Comparison of ENCODE assay signal across 8 mouse cellular contexts in the genomic region with DNA sequence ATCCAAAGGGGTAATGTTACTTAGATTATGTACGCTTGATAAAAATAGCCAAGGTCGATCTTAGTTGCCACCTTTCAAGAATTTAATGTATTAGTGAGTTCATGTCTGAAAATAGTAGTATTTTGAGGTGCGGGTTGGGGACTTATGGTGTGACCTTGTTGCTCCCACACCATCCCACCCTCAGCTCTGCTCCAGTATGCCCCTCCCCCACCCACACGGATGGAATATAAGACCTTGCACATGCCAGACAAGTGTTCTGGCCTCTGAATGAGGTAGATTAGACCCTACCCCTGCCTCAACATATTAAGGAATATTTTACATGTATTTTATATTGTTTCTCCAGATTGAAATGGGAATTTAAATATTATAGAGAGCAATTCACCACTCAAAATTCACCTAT. TPM values are rescaled to one million over a fixed set of nuclear protein-coding genes. Genes with fewer than 3 reads are reported as not detected.
DNase-seq lines count a peak whose midpoint lies in the region; ATAC-seq lines count a peak whose summit lies in the region.

No protein-coding gene starts in this region.

- H3K27ac ChIP-seq in embryonic facial prominence, embryonic 12.5 days: no peak overlapping the region
- H3K27ac ChIP-seq in hindbrain, embryonic 16.5 days (ENCODE audit: low read depth, low read length): no peak overlapping the region
- no peak overlapping the region for H3K27ac ChIP-seq in midbrain, embryonic 16.5 days (ENCODE audit: low read length)

- peaks cover 10% of the 10 kb centered on the region for H3K36me3 ChIP-seq in embryonic facial prominence, embryonic 12.5 days
- no peaks in the 10 kb centered on the region; the same call in 1 of the 2 replicates for H3K36me3 ChIP-seq in hindbrain, embryonic 16.5 days (ENCODE audit: control insufficient read depth, insufficient read depth, low read length)
- H3K36me3 ChIP-seq in midbrain, embryonic 16.5 days (ENCODE audit: control insufficient read depth, insufficient read depth, low read length): 0 out of 2 replicates have a peak, but pooled peaks cover 2% of the 10 kb centered on the region

- H3K9me3 ChIP-seq in embryonic facial prominence, embryonic 12.5 days: no peaks in the 10 kb centered on the region
- H3K9me3 ChIP-seq in hindbrain, embryonic 16.5 days (ENCODE audit: control insufficient read depth, low read length): no peaks in the 10 kb centered on the region
- no peaks in the 10 kb centered on the region for H3K9me3 ChIP-seq in midbrain, embryonic 16.5 days (replicated peaks; ENCODE audit: control insufficient read depth, low read length, poor library complexity, severe bottlenecking)

- H3K9ac ChIP-seq in embryonic facial prominence, embryonic 12.5 days: no peak overlapping the region
- H3K9ac ChIP-seq in hindbrain, embryonic 16.5 days (ENCODE audit: low read depth, low read length): no peak overlapping the region
- 0 out of 2 replicates have a peak overlapping the region, but pooled peaks have one; percentile 11 for H3K9ac ChIP-seq in midbrain, embryonic 16.5 days (ENCODE audit: low read depth, low read length)

- DNase-seq in kidney, postnatal 10 days: peak; percentile 27
- no peak for DNase-seq in kidney, adult 11 months
- DNase-seq in layer of hippocampus, adult 11-12 months (ENCODE audit: low spot score): no peak
- DNase-seq in left cerebral cortex, postnatal 14 days (ENCODE audit: low spot score in 2 of 2): no peak
- DNase-seq in urinary bladder, postnatal 14 days (ENCODE audit: low spot score): no peak

- peak overlapping the region; percentile 31 for H3K4me3 ChIP-seq in embryonic facial prominence, embryonic 12.5 days
- peak overlapping the region; percentile 100 for H3K4me3 ChIP-seq in hindbrain, embryonic 16.5 days (ENCODE audit: low read length)
- peak overlapping the region; percentile 25 for H3K4me3 ChIP-seq in midbrain, embryonic 16.5 days (ENCODE audit: low read depth, low read length)

- WGBS in embryonic facial prominence, embryonic 12.5 days: 48% methylated on average over 4 of the region's 4 CpGs
- 56% methylated on average over 4 of the region's 4 CpGs for WGBS in hindbrain, embryonic 16.5 days
- 56% methylated on average over 4 of the region's 4 CpGs for WGBS in midbrain, embryonic 16.5 days

- no peaks in the 10 kb centered on the region for H3K27me3 ChIP-seq in embryonic facial prominence, embryonic 12.5 days
- H3K27me3 ChIP-seq in hindbrain, embryonic 16.5 days (replicated peaks; ENCODE audit: control insufficient read depth, insufficient read depth, low read length): no peaks in the 10 kb centered on the region
- no peaks in the 10 kb centered on the region for H3K27me3 ChIP-seq in midbrain, embryonic 16.5 days (ENCODE audit: control insufficient read depth, insufficient read depth, low read depth, low read length)

- no peak for ATAC-seq in embryonic facial prominence, embryonic 12.5 days (ENCODE audit: insufficient number of reproducible peaks, insufficient read depth, low FRiP score, low TSS enrichment)
- ATAC-seq in hindbrain, embryonic 16.5 days: no peak
- ATAC-seq in midbrain, embryonic 16.5 days: no peak

- H3K4me1 ChIP-seq in embryonic facial prominence, embryonic 12.5 days: peaks cover 11% of the 10 kb centered on the region; the same call in 1 of the 2 replicates
- peaks cover 17% of the 10 kb centered on the region for H3K4me1 ChIP-seq in hindbrain, embryonic 16.5 days (ENCODE audit: control insufficient read depth, insufficient read depth, low read depth, low read length)
- H3K4me1 ChIP-seq in midbrain, embryonic 16.5 days (ENCODE audit: control insufficient read depth, insufficient read depth, low read length): peaks cover 17% of the 10 kb centered on the region

- peak overlapping the region; percentile 66 for H3K4me2 ChIP-seq in embryonic facial prominence, embryonic 12.5 days (replicated peaks)
- peak overlapping the region; percentile 88 for H3K4me2 ChIP-seq in hindbrain, embryonic 16.5 days (ENCODE audit: low read length)
- peak overlapping the region; percentile 77 for H3K4me2 ChIP-seq in midbrain, embryonic 16.5 days (ENCODE audit: low read length)

- intact Hi-C loops in left cerebral cortex, postnatal 14 days (cut with DNase I): no loop called here

RNA-seq across cellular contexts. Expression of a gene that starts 2.0 kb away (rescaled TPM):
- 81.8 and 82.8 TPM in 2 replicates for polyA plus RNA-seq in embryonic facial prominence, embryonic 12.5 days (2016; fragmentation: Nextera tagmentation; extraction: Ambion mirVana)
- 19.0 and 36.7 TPM in 2 replicates for polyA plus RNA-seq in hindbrain, embryonic 16.5 days (2015; fragmentation: Nextera tagmentation; extraction: Ambion mirVana)
- polyA plus RNA-seq in midbrain, embryonic 16.5 days (2015; fragmentation: Nextera tagmentation; extraction: Ambion mirVana): 42.4 and 45.4 TPM in 2 replicates
- 100 to 1,000 TPM; 140 to 149 TPM for total RNA-seq in left cerebral cortex, postnatal 14 days (2021)

Comparison
In these comparisons a context has a peak if more than half of its experiments do, and no peak if none do; other contexts are left out.
1. H3K4me3 ChIP-seq: peak in every context shown above with its lines; median percentile 100 in hindbrain, embryonic 16.5 days; 31 in embryonic facial prominence, embryonic 12.5 days; 25 in midbrain, embryonic 16.5 days.